Mouse (Mus musculus): ENCODE results near the gene Eif1. TPM values are rescaled to one million over a fixed set of nuclear protein-coding genes. Genes with fewer than 3 reads are reported as not detected.
"Not testable (repeated sequence)": the region's sequence is repeated elsewhere in the genome, so short reads cannot be mapped to it uniquely, and the experiment has no call there.

Gene Eif1
- total RNA-seq, 2 experiments from 2014 or later, result 389 to 1,886 TPM

DNA sequence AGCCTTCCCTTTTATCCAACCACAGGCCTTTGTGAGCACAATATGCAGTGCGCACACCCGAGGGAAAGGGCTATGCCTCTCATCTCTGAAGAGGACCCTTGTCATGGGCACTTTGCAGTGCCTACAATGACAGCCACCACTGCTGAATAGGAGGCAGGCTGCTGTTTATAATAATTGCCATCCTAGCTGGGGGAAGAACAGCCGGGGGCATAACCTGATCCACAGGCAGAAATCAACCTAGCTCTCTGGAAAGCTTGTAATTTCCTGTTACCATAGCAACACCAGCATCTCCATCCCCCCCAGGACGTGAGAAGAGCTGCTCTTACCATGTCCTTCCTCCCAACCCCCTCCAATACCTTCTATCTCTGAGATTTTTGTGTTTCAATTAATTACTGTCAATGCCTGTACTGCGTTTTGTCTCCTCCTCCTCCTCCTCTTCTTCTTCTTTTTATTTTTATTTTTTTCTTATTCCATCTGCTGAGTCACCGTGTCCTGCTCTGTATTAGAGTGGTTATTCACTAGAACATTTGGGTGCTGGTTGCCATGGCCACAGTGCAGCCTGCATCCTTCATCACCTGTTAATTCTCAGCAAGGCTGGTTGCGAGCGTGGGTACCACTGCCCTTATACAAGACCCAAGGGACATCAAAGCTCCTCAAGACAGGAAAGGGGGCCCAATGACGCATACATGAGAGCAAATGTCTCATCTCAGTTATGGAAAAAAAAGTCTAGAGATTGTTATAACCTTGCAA is 13.3 kb downstream of the Eif1 start:
- no peak for ATAC-seq (replicated peaks; ENCODE audit: low FRiP score, poor library complexity, severe bottlenecking)

DNA sequence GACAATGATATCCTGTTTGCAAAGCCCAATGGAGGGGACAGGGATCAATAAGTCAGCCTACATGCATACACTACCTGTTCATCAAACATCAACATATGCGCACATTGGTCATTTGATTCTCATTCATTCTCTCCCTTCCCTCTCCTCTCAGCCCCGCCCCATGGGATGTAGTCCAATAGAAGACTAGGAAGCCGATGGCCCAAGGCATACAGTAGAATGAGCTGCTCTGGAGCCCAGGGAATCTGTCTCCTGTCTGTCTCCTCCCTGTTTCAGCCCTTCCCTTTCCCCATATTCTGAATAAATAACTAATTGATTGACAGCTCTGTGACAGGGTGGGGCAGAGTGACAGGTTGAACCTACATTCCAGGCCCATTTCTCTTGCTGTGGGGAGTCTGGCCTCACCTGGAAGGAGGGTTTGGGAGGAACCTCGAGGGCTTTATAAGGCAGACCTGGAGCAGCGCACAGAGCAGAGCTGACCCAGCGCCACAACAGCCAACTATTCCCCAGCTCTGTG is 14.3 kb downstream of the Eif1 start, which contains the start of gene Gast:
Gene Gast (plus strand): TSS at position 464 of the 514 bp plus-strand sequence.
- no peak for ATAC-seq (replicated peaks; ENCODE audit: low FRiP score, poor library complexity, severe bottlenecking)

DNA sequence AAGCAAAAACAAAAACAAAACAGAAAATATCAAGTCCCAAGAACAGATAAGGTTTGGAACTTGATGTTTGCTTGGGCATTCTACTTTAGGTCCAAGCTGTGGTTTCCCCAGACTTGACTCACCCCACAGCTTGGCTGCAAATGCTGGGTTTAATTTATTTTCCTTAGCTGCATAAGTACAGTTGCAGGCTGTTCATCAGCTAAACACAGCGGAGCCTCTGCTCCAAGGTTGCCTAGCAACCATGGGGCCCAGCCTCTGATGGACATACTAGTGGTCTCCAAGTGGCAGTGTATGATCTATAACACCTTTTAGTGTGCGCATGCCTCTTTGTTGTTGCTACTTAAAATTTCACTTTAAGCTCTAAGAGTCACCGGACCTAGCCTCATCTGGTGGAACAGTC is 16.0 kb downstream of the Eif1 start:
- ATAC-seq (replicated peaks; ENCODE audit: low FRiP score, poor library complexity, severe bottlenecking), result no peak

DNA sequence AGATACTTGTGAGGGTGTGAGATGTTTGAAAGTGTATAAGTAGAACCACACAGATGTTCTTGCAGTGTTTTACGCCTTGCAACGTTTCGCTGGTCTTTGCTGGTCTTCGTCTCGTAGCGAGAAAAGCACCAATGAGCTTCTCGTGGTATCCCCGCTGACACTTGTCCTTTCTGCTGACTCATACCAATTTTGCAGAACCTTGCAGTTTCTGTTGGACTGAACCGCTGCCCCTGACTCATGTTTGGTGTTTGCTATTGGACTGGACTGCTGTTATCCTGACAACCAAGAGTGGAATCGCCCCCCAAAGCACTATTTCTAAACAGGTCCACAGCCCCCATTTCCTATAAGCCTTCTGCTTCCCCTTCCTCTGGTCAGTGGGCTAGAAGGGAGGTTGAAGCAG is 24.6 kb downstream of the Eif1 start:
- ATAC-seq (replicated peaks; ENCODE audit: low FRiP score, poor library complexity, severe bottlenecking), result no peak

DNA sequence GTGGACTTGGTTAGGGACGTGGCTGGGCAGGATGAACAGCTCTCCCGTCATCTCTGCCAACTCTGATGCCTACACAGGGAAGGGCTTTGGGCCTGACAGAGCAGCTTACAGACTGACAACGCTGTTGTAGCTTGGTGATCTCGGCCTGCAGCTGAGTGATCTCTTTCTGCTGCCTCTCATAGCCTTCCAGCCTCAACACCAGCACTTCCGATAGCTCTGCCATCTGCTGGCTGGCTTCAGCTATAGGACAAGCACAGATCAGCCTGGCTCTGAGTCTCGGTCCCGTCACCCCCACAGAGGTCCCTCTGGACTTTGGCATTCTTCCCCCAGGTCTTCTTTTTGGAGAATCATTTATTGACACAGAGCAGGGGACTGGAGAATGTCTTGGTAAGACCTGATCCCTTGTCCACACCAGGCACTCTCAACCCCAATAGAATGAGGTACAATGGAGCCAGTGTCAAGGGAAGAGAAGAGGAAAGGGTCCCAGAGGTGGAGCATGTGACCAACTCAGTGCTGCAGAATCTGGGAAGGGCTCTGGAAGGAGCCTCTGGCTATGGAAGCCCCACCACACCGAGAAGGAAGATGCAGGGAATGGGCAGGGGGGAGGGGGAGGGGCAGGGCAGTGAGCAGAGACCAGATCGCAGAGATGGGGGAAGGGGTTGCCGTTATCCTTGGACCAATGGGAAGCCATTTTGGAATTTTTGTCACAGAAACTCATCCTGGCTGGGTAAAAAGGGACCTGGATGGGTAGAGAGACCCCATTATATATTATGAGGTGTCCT is 32.6 kb downstream of the Eif1 start:
- no peak for ATAC-seq (replicated peaks; ENCODE audit: low FRiP score, poor library complexity, severe bottlenecking)

DNA sequence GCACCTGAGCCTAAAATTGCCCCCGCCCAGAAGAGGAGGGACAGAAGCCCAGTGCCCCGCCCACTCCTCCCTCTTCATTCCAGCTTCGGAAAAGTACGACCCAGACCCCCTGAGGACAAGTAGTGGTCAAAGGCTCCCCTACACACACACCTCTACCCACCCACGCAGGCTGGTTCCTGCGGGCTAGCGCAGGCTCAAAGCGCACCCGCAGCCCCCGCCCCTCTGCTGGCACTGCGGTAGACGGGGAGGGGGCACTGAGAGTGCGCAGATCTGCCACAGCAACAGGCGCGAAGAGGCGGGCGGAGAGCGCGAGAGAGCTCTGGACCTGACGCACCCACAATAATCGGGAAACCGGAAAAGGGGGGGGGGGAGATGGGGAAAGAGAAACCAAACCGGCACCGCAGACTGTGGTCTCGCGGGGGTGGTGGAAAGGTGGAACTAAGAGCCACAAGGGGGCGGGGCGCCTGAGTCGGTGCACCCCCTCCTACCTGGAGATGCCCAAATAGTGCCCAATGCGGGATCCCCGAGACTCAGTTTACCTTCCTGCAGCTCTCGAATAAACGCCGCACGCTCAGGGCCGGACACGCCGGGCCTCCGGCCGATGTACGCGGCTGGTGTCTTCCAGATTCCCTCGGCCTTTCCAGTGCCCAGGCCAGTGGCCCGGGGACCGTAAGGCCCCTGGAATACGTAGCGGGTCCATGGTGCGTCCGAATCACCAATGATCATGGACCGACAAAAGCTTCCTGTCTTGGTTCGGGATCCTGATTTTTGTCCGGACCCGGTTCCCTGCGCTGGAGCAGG is 35.7 kb downstream of the Eif1 start:
- ATAC-seq (replicated peaks; ENCODE audit: low FRiP score, poor library complexity, severe bottlenecking), result no peak

DNA sequence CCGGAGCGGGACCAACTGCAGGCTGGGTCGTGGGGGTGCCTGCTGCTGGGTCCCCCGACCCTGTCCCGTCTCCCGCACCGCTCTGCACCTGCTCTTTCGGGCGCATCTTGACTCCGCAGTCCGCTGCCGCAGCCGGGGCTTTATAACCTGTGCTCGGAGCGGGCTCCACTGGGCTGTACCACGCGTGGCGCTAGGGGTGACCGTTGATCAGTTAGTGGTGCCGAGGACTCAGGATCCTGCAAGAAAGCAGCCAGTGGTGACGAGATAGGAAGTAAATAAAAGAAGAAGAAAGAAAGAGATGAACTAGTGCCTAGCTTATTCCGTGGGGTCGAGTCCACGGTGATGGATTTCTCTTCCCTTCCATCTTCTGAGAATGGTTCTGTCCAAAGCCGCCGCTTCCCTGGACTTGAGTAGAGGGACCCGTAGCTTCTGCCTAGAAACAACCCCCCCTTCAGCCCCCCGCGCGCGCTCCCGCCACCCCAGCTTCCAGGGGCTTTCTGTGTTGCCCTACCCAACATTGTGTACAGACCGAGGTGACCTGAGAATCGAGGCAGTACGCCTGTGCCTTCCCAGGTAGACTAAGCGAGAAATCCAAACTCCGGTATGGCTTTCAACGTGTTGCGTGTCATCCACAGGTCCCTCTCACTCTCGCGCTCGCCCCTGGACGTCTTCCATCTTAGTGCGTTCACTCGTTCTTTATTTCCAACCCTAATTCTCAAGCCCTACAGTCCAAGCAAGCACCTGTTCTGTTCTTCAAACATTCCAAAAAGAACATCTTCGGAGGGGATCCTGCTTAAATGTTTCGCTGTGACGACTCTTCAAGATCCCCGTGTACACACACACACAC is 36.5 kb downstream of the Eif1 start, which contains the start of gene Hap1:
Gene Hap1 (minus strand): TSS at position 157 of the 847 bp plus-strand sequence.
- no peak for ATAC-seq (replicated peaks; ENCODE audit: low FRiP score, poor library complexity, severe bottlenecking)

DNA sequence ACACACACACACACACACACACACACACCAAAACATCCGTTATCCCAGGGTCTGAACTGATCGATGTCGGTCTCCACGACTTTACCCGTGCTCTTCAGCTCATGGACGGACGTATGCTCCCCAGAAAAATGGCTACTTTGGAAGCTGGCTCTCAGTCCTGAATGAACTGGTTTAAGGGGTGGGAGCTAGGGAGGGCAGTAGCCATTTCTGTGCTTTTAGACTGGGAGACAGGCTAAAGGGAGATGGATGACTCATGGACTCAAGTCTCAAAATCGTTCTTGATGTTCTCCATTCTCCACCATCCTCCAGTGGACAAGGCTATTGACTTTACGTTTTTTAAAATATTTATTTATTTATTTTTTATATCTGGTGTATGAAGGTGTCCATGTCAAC is 37.1 kb downstream of the Eif1 start:
- ATAC-seq (replicated peaks; ENCODE audit: low FRiP score, poor library complexity, severe bottlenecking), result no peak

DNA sequence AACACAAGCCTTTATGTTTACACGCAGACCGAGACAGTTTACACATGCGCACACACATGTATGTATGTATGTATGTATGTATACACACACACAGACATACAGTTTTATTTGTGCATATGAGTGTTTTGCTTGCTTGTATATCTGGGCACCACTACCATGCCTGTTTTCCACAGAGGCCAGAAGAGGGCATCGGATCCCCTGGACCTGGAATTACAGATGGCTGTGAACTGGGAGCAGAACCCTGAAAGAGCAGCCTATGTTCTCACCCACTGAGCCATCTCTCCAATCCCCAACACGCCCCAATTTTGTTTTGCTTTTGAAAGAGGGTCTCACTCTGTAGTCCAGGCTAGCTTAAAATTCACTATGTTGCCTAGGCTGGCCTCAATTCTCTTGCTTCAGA is 37.7 kb downstream of the Eif1 start:
- ATAC-seq (replicated peaks; ENCODE audit: low FRiP score, poor library complexity, severe bottlenecking), result no peak

DNA sequence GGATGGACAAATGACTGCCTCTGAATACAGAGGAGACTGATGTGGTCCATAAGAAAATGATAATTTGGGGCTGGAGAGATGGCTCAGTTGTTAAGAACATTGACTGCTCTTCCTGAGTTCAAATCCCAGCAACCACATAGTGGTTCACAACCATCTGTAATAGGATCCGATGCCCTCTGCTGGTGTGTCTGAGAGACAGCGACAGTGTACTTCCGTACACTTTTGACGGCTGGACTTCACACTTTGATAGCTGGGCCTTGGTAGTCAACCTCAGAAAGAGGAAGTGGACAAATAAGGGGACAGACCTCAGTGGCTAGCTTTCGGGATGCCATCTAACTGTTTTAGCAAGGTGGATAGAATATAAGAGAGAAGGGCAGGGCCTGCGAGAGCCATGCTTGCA is 40.5 kb downstream of the Eif1 start:
- ATAC-seq (replicated peaks; ENCODE audit: low FRiP score, poor library complexity, severe bottlenecking), result no peak

DNA sequence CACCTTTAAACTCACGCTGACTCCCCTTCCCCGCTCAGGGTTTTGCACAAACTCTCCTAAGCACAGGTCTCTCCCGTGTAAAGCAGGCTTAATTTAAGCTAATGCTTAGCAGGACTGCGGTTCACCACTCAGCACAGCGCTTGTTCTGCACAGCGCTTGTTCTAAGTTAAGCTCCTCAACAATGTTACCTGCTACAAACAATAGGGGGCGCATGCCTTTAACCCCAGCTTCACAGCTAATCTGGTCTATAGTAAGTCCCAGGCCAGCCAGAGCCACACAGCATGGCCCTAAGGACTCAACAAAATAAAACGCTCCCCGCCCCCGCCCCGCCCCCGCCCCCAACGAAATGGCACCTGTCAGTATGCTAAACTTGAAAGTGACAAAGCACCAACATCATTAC is 41.4 kb downstream of the Eif1 start:
- not testable (repeated sequence) for ATAC-seq (replicated peaks; ENCODE audit: low FRiP score, poor library complexity, severe bottlenecking)

DNA sequence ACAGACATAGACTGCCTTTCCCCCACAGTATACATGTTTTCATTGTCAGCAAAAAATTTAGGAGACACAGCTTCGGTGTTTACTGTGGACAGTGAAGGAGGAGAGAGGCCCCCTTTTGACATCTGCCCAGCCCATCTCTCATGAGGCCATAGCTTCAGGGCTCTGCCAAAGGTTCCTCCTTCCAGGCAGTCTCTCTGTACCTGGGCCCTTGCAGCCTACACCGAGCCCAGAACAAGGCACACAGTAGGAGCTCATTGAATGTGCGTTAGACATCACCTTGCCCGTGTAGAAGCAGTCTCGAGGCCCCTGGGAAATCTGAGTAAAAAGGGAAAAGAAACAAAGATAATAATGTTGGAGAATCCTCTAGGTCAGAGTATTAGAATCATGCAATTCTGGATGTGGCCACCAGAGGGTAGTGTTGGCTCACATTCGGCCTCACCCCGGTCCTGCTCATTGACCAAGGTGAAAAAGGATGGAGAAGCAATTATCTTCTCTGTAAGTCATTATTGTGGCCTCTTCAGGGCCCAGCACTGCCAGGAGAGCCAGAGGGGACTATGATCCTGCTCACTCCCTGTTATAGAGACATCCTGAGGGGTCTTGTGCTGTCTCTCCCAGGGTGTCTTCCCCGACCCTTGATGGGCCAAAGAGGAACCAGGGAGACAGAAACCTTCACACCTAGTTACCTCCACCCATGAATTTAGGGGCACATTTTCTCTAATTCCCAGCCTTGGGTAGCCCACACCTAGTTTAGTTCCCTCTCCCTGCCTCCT is 42.7 kb downstream of the Eif1 start:
- peak; percentile 63; the same call in 1 of the 2 replicates for ATAC-seq (replicated peaks; ENCODE audit: low FRiP score, poor library complexity, severe bottlenecking)

DNA sequence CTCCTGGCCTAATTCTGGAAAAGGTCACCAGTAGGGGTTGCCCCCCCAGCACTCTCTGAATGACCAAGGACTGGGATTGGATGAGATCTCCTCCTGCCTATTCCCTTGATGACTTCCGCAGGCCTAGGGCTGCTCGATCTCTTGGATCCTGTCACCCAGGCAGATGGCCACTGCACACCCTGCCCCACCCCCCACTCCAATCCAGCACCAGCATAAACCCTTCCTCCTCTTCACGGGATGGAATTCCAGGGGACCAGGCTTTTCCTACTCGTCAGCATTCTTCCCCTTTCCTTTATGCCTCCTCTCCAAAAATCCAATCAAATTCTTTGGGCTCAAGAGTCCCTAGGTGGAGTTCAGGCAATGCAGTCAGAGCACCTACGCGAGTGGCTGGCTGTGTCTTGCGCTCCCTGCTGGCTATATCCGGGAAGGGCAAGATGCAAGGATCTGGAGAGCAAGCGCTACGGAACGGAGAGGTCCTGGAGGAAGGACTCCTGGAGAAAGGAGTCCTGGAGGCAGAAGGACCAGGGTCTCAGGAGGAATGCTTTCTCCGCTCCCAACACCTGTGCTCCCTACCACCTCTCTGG is 43.4 kb downstream of the Eif1 start:
- peak; percentile 50 for ATAC-seq (replicated peaks; ENCODE audit: low FRiP score, poor library complexity, severe bottlenecking)

DNA sequence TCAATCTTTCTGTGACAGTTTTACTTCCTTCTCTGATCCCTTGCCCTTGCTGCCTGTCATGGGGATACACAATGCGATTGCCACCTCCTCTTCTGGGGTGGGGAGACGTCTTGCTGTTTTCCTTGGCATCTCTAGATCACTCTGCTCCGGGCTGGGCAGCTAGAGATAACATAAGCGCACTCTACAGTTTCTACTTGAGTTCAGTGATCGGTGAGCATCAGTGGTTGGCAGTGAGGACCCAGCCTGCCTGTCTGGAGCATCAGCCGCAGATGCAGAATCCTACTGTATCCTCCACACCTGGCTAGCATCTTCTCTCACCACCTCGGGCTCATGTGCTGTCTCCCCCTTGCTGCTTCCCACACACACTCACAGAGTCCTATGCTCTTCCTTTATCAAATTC is 49.5 kb downstream of the Eif1 start:
- no peak for ATAC-seq (replicated peaks; ENCODE audit: low FRiP score, poor library complexity, severe bottlenecking)

DNA sequence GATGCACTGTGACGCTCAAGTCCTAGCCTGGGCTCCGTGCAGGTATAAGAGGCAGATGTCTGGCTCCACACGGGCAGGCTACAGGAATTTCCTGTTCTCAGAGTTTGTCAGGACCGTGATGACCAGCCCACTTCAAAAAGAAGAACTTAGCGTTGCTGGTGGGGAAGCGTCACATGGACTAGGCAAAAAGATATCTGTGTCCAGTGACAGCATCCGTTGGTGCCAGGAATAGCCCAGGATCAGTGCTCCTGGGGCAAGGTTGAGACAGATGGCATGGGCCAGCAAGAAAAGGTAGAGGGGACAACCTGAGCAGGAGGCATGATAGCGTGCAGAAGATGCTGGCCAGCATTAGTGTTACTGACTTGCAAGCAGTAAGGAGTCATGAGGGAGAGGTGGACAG is 50.1 kb downstream of the Eif1 start:
- ATAC-seq (replicated peaks; ENCODE audit: low FRiP score, poor library complexity, severe bottlenecking), result no peak

All from erythroid progenitor cell, adult 5-6 weeks (primary cell).